In the genomic region with DNA sequence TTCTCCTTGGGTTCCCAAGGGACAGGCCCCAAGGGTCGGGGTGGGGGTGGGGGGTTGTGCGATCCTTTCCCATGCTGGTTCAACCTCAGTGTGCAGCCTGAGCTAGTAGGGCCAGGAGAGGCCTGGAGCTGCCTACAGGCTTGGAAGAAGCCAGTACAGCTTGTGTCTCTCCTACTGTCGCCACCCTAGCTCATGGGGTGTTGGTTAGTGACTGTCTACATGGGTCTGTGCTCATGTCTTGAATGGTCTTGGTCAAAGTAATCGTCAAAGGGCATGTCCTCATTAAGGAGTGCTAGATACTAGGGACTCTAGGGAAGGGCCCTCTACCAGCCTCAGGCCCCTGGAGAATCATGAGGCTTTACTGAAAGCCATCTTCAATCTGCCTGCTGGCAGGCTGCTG, we compare ENCODE assay signal across 21 mouse cellular contexts. TPM values are rescaled to one million over a fixed set of nuclear protein-coding genes. Genes with fewer than 3 reads are reported as not detected.
DNase-seq lines count a peak whose midpoint lies in the region; ATAC-seq lines count a peak whose summit lies in the region.
"Had no signal": no experiment of that assay in that cellular context is flagged by ENCODE, and none has a peak within 500 bp of the region (broad histone marks: within the 10 kb centered on the region; RNA-seq: fewer than 3 reads in every experiment).

No protein-coding gene starts in this region.

- peaks cover 32% of the 10 kb centered on the region for H3K4me1 ChIP-seq in neural tube, embryonic 12.5 days
- H3K4me1 ChIP-seq in forebrain, embryonic 14.5 days (ENCODE audit: control insufficient read depth, insufficient read depth, low read length), result peaks cover 32% of the 10 kb centered on the region
- peaks cover 52% of the 10 kb centered on the region for H3K4me1 ChIP-seq in midbrain, embryonic 12.5 days

- H3K9me3 ChIP-seq in neural tube, embryonic 12.5 days, result no peaks in the 10 kb centered on the region
- no peaks in the 10 kb centered on the region for H3K9me3 ChIP-seq in forebrain, embryonic 14.5 days (replicated peaks; ENCODE audit: control insufficient read depth, low read length)
- no peaks in the 10 kb centered on the region for H3K9me3 ChIP-seq in midbrain, embryonic 12.5 days

- H3K4me3 ChIP-seq in neural tube, embryonic 12.5 days, result no peak overlapping the region
- H3K4me3 ChIP-seq in forebrain, embryonic 14.5 days (ENCODE audit: low read depth, low read length), result no peak overlapping the region
- no peak overlapping the region for H3K4me3 ChIP-seq in midbrain, embryonic 12.5 days

- ATAC-seq in neural tube, embryonic 12.5 days (ENCODE audit: low FRiP score, low read depth), result no peak; the same call in 1 of the 2 replicates
- ATAC-seq in forebrain, embryonic 14.5 days, result no peak
- peak; percentile 38; the same call in 1 of the 2 replicates for ATAC-seq in midbrain, embryonic 12.5 days (ENCODE audit: low FRiP score, low read depth)

- 73% methylated on average over 4 of the region's 4 CpGs for WGBS in neural tube, embryonic 12.5 days
- WGBS in forebrain, embryonic 14.5 days, result 73% methylated on average over 4 of the region's 4 CpGs
- 75% methylated on average over 4 of the region's 4 CpGs for WGBS in midbrain, embryonic 12.5 days

- DNase-seq in neural tube, embryonic 10.5 days (ENCODE audit: extremely low spot score, low spot score), result no peak
- no peak for DNase-seq in forebrain, embryonic 14.5 days (ENCODE audit: low spot score)
- no peak for DNase-seq in frontal cortex, postnatal 10 days (ENCODE audit: low spot score in 2 of 2)
- DNase-seq in retina, embryonic 14.5 days (ENCODE audit: low spot score), result no peak
- no peak for DNase-seq in adipocyte (ENCODE audit: low spot score)
- DNase-seq: adrenal gland, adult 2 months; cerebellum, adult 8-10 months; heart, adult 18-20 months; heart, postnatal 36 days; kidney, postnatal 4 days; lung, adult 18-20 months; lung, postnatal 14 days; thymus, postnatal 14 days had no signal

- no peaks in the 10 kb centered on the region for H3K27me3 ChIP-seq in neural tube, embryonic 12.5 days (replicated peaks)
- no peaks in the 10 kb centered on the region for H3K27me3 ChIP-seq in forebrain, embryonic 14.5 days (replicated peaks; ENCODE audit: control insufficient read depth, insufficient read depth, low read length)
- H3K27me3 ChIP-seq in midbrain, embryonic 12.5 days, result peaks cover 25% of the 10 kb centered on the region

- peak overlapping the region; percentile 53 for H3K27ac ChIP-seq in neural tube, embryonic 12.5 days
- peak overlapping the region; percentile 78 for H3K27ac ChIP-seq in forebrain, embryonic 14.5 days (ENCODE audit: low read depth, low read length)
- H3K27ac ChIP-seq in midbrain, embryonic 12.5 days (replicated peaks), result peak overlapping the region; percentile 85

- H3K4me2 ChIP-seq in neural tube, embryonic 12.5 days (replicated peaks), result peak overlapping the region; percentile 36
- no peak overlapping the region for H3K4me2 ChIP-seq in forebrain, embryonic 14.5 days (ENCODE audit: low read length)
- peak overlapping the region; percentile 9; the same call in 1 of the 2 replicates for H3K4me2 ChIP-seq in midbrain, embryonic 12.5 days (replicated peaks)
- H3K4me2 ChIP-seq: liver, embryonic 11.5 days had no signal

- no peak overlapping the region for H3K9ac ChIP-seq in neural tube, embryonic 12.5 days
- H3K9ac ChIP-seq in forebrain, embryonic 14.5 days (ENCODE audit: low read length), result no peak overlapping the region
- H3K9ac ChIP-seq in midbrain, embryonic 12.5 days (replicated peaks), result no peak overlapping the region

- no peaks in the 10 kb centered on the region for H3K36me3 ChIP-seq in neural tube, embryonic 12.5 days
- H3K36me3 ChIP-seq in forebrain, embryonic 14.5 days (ENCODE audit: control insufficient read depth, insufficient read depth, low read length), result no peaks in the 10 kb centered on the region
- H3K36me3 ChIP-seq in midbrain, embryonic 12.5 days, result no peaks in the 10 kb centered on the region

RNA-seq across cellular contexts. Expression of gene 7530416G11Rik, which starts 5.5 kb away (rescaled TPM):
- not detected in 2 replicates for polyA plus RNA-seq in neural tube, embryonic 12.5 days (2016; fragmentation: Nextera tagmentation; extraction: Ambion mirVana)
- not detected in 2 replicates for polyA plus RNA-seq in forebrain, embryonic 14.5 days (2014; fragmentation: Nextera tagmentation; extraction: Ambion mirVana)
- not detected in 2 replicates for polyA plus RNA-seq in midbrain, embryonic 12.5 days (2016; fragmentation: Nextera tagmentation; extraction: Ambion mirVana)
- polyA plus RNA-seq: adrenal gland, adult 2 months; embryonic facial prominence, embryonic 14.5 days; heart, embryonic 14.5 days; intestine, embryonic 14.5 days; kidney, embryonic 14.5 days; limb, embryonic 11.5 days; liver, embryonic 11.5 days had no signal
